Mouse (Mus musculus) forebrain, embryonic 14.5 days (tissue): Measurements from ENCODE around the gene Baz2b. TPM values are rescaled to one million over a fixed set of nuclear protein-coding genes. Genes with fewer than 3 reads are reported as not detected.

Experiments
- ATAC-seq: fragments of 200-750 bp; cut with Nextera tagmentation; 2 replicates; pipeline ENCODE4 v1.8.0; 2017; ENCODE audit warnings: mild to moderate bottlenecking, moderate library complexity
- DNase-seq: peaks from one replicate; pipeline ENCODE4 v3.0.0-alpha.2; 2015; ENCODE audit warnings: low spot score
- H3K27ac ChIP-seq: fragments of 300-500 bp; sonication (generic); 2 replicates; pipeline ENCODE4 v1.5.1; 2014; ENCODE audit warnings: low read depth, mild to moderate bottlenecking, control low read depth, low read length, moderate library complexity
- H3K27me3 ChIP-seq: fragments of 300-500 bp; sonication (generic); replicated peaks from 2 replicates; pipeline ENCODE4 v1.6.1; 2014; ENCODE audit warnings: low read length, control low read depth, mixed read lengths; ENCODE audit not compliant: control insufficient read depth, insufficient read depth
- H3K36me3 ChIP-seq: fragments of 300-500 bp; sonication (generic); 2 replicates; pipeline ENCODE4 v1.6.1; 2014; ENCODE audit warnings: low read length, control low read depth; ENCODE audit not compliant: control insufficient read depth, insufficient read depth
- H3K4me1 ChIP-seq: fragments of 300-500 bp; sonication (generic); 2 replicates; pipeline ENCODE4 v1.6.1; 2014; ENCODE audit warnings: antibody characterized with exemption, low read length, control low read depth; ENCODE audit not compliant: control insufficient read depth, insufficient read depth
- H3K4me2 ChIP-seq: fragments of 300-500 bp; sonication (generic); 2 replicates; pipeline ENCODE4 v1.6.1; 2014; ENCODE audit warnings: mild to moderate bottlenecking, control low read depth, low read length
- H3K4me3 ChIP-seq: fragments of 300-500 bp; sonication (generic); 2 replicates; pipeline ENCODE4 v1.5.1; 2014; ENCODE audit warnings: low read depth, low read length, control low read depth
- H3K9ac ChIP-seq: fragments of 300-500 bp; sonication (generic); 2 replicates; pipeline ENCODE4 v1.6.1; 2014; ENCODE audit warnings: mild to moderate bottlenecking, low read length, control low read depth, moderate library complexity
- H3K9me3 ChIP-seq: fragments of 300-500 bp; sonication (generic); replicated peaks from 2 replicates; pipeline ENCODE4 v1.6.1; 2016; ENCODE audit warnings: low read length, control low read depth, mixed read lengths; ENCODE audit not compliant: control insufficient read depth
- WGBS: fragments of 180-500 bp; shearing (Covaris S2); extraction: QIAGEN DNeasy Blood & Tissue Kit; methylation state at CpG from one replicate; pipeline ENCODE4 v1.1.7; 2014; 5-methylcytosine and 5-hydroxymethylcytosine counted together
- polyA plus RNA-seq: library from polyadenylated mRNA; unstranded; fragments of >200 nt; fragmentation: Nextera tagmentation; extraction: Ambion mirVana; gene quantifications from 2 replicates; pipeline ENCODE4 v1.2.1, GENCODE M21; 2014

Gene Baz2b
- polyA plus RNA-seq, 1 experiment from 2014 or later, result 40.4 TPM

DNA sequence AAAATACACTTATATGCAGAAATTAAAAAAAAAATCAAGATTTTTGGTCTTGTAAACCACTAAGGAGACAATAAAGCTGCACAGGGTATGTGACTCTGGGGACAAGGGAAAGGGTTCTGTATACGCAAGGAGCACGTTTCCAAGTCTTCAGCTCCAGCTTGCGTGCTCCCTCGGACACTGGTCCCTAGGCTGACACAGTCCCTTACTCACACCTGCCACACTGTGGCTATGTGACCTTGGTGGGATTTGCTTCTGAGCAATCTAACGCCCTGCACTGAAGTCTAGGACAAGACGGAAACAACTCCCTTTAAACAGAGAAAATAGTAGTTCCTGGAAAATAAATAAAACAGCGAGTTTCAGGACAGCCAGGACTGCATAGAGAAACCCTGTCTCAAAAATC is 253.7 kb downstream of the Baz2b start:
- H3K9me3 ChIP-seq, result no peaks in the 10 kb centered on the region
- no peak overlapping the region for H3K9ac ChIP-seq
- DNase-seq, result no peak
- no peak overlapping the region for H3K27ac ChIP-seq
- H3K36me3 ChIP-seq, result peaks cover 40% of the 10 kb centered on the region
- no peak for ATAC-seq
- 90% methylated on average over 7 of the region's 7 CpGs for WGBS
- H3K4me3 ChIP-seq, result no peak overlapping the region
- H3K4me1 ChIP-seq, result no peaks in the 10 kb centered on the region
- no peaks in the 10 kb centered on the region for H3K27me3 ChIP-seq
- no peak overlapping the region for H3K4me2 ChIP-seq

- ATAC-seq (no peak), DNase-seq (no peak)
- Histone ChIP-seq H3K4me3 (no peak overlapping the region), H3K4me1 (no peaks in the 10 kb centered on the region), H3K36me3 (peaks cover 38% of the 10 kb centered on the region), H3K27ac (no peak overlapping the region), H3K27me3 (no peaks in the 10 kb centered on the region), H3K9ac (no peak overlapping the region), H3K4me2 (no peak overlapping the region), H3K9me3 (no peaks in the 10 kb centered on the region)
- WGBS, result 74% methylated on average over 3 of the region's 3 CpGs
These were observed 254.8 kb downstream of the Baz2b start for GRCm38 (mm10) chr2:59954791-59955190.

- Histone ChIP-seq H3K4me3 (no peak overlapping the region), H3K27ac (no peak overlapping the region), H3K4me2 (no peak overlapping the region), H3K9me3 (no peaks in the 10 kb centered on the region), H3K4me1 (no peaks in the 10 kb centered on the region), H3K9ac (no peak overlapping the region), H3K27me3 (no peaks in the 10 kb centered on the region), H3K36me3 (peaks cover 35% of the 10 kb centered on the region)
- DNase-seq (no peak), ATAC-seq (no peak)
- WGBS, result 92% methylated on average over 13 of the region's 13 CpGs
These were observed 257.2 kb downstream of the Baz2b start for GRCm38 (mm10) chr2:59952286-59953014.

GRCm38 (mm10) chr2:59951706-59952105 is 257.9 kb downstream of the Baz2b start:
- Histone ChIP-seq H3K27ac (no peak overlapping the region), H3K9me3 (no peaks in the 10 kb centered on the region), H3K4me1 (no peaks in the 10 kb centered on the region), H3K36me3 (peaks cover 33% of the 10 kb centered on the region), H3K4me2 (no peak overlapping the region), H3K9ac (no peak overlapping the region), H3K4me3 (no peak overlapping the region), H3K27me3 (no peaks in the 10 kb centered on the region)
- WGBS, result 87% methylated on average over 8 of the region's 8 CpGs
- ATAC-seq (no peak), DNase-seq (no peak)

DNA sequence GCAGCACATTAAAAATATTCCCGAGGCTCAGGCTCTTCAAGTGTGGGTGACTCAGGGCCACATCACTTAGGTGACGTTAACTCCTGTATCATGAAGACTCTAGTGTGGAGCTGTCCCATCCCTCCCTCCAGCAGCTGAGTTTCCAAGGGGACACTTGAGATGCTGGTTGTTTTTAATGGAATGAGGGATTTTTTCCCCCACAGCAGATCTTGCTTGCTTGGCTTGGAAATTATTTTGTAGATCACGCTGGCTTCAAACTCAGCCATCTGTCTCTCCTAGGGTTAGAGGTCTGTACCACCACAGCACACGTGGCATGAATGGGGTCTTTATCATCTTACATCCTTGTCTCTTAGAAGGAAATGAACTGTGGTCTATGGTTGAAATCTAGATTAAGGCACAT is 258.5 kb downstream of the Baz2b start:
- H3K4me3 ChIP-seq, result no peak overlapping the region
- H3K9ac ChIP-seq, result no peak overlapping the region
- H3K27ac ChIP-seq, result no peak overlapping the region
- no peak for ATAC-seq
- H3K27me3 ChIP-seq, result no peaks in the 10 kb centered on the region
- no peaks in the 10 kb centered on the region for H3K9me3 ChIP-seq
- no peak overlapping the region for H3K4me2 ChIP-seq
- H3K4me1 ChIP-seq, result no peaks in the 10 kb centered on the region
- no peak for DNase-seq
- WGBS, result 83% methylated on average over 4 of the region's 4 CpGs
- H3K36me3 ChIP-seq, result peaks cover 35% of the 10 kb centered on the region

DNA sequence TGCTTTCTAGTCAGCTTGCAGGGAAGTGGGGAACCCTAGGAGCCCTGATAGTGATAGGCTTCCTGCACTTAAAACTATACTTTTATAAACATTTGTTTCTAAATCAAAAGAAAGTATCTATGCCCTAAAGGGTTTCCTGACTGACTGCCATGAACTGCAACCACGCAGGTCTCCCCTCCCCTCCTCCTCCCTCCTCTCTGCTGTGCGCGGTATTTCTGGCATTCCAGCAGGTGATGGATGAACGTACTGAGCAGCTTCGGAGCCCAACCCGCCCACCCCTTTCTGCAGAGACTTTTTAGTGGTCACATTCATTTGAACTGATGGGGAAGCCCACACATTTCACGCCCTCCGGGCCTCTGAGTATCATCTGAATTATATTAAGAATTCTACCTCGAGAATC is 273.3 kb downstream of the Baz2b start:
- no peaks in the 10 kb centered on the region for H3K27me3 ChIP-seq
- H3K9me3 ChIP-seq, result no peaks in the 10 kb centered on the region
- H3K36me3 ChIP-seq, result peaks cover 27% of the 10 kb centered on the region
- DNase-seq (no peak), ATAC-seq (no peak)
- WGBS, result 41% methylated on average over 9 of the region's 9 CpGs
- H3K4me1 ChIP-seq, result no peaks in the 10 kb centered on the region
- H3K27ac ChIP-seq, result no peak overlapping the region
- no peak overlapping the region for H3K9ac ChIP-seq
- H3K4me2 ChIP-seq, result no peak overlapping the region
- no peak overlapping the region for H3K4me3 ChIP-seq

DNA sequence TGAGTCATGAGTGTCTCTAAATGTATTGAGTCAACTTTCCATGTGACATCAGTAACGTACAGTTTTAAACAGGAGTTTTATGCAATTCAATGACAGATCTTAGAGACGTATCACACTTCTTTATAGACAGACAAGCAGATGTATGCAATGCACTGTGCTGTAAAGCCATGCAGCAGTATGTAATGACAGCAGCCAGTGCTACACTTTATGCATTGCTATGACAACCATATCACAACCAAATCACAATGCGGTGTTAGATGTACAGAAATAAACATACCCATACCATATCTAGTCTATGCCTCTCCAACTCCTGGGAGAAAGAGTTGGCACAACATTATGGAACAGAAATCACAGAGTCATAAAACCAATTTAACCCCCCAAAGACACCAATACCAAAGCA is 276.5 kb downstream of the Baz2b start:
- no peaks in the 10 kb centered on the region for H3K4me1 ChIP-seq
- no peaks in the 10 kb centered on the region for H3K27me3 ChIP-seq
- no peak overlapping the region for H3K9ac ChIP-seq
- WGBS, result 92% methylated on average over 3 of the region's 3 CpGs
- H3K36me3 ChIP-seq, result peaks cover 18% of the 10 kb centered on the region
- no peak overlapping the region for H3K4me3 ChIP-seq
- H3K4me2 ChIP-seq, result no peak overlapping the region
- DNase-seq (no peak), ATAC-seq (peak; percentile 37; the same call in 1 of the 2 replicates)
- no peaks in the 10 kb centered on the region for H3K9me3 ChIP-seq
- H3K27ac ChIP-seq, result no peak overlapping the region

GRCm38 (mm10) chr2:59932244-59932643 is 277.4 kb downstream of the Baz2b start:
- Histone ChIP-seq H3K4me3 (no peak overlapping the region), H3K27ac (no peak overlapping the region), H3K27me3 (no peaks in the 10 kb centered on the region), H3K36me3 (peaks cover 18% of the 10 kb centered on the region), H3K4me1 (no peaks in the 10 kb centered on the region), H3K9ac (no peak overlapping the region), H3K9me3 (no peaks in the 10 kb centered on the region), H3K4me2 (no peak overlapping the region)
- 94% methylated on average over 4 of the region's 4 CpGs for WGBS
- ATAC-seq, result no peak
- no peak for DNase-seq

GRCm38 (mm10) chr2:59913610-59914009 is 296.0 kb downstream of the Baz2b start:
- H3K9ac ChIP-seq, result no peak overlapping the region
- ATAC-seq, result no peak
- H3K4me1 ChIP-seq, result no peaks in the 10 kb centered on the region
- H3K4me2 ChIP-seq, result no peak overlapping the region
- H3K27ac ChIP-seq, result no peak overlapping the region
- H3K36me3 ChIP-seq, result peaks cover 79% of the 10 kb centered on the region
- 80% methylated on average over 11 of the region's 11 CpGs for WGBS
- no peak overlapping the region for H3K4me3 ChIP-seq
- H3K27me3 ChIP-seq, result no peaks in the 10 kb centered on the region
- H3K9me3 ChIP-seq, result no peaks in the 10 kb centered on the region
- no peak for DNase-seq
